Mouse (Mus musculus) liver, embryonic 13.5 days (tissue): Measurements from ENCODE around the gene Foxl2. TPM values are rescaled to one million over a fixed set of nuclear protein-coding genes. Genes with fewer than 3 reads are reported as not detected.
A peak's percentile ranks its signal among the peaks of the same experiment; 100 is the strongest.

Experiments
- ATAC-seq: fragments of 200-750 bp; cut with Nextera tagmentation; 2 replicates; pipeline ENCODE4 v1.8.0; 2017; ENCODE audit warnings: low read depth, mild to moderate bottlenecking, moderate number of reproducible peaks, moderate library complexity
- DNase-seq: peaks from one replicate; pipeline ENCODE4 v3.0.0; 2022
- H3K27ac ChIP-seq: fragments of 300-500 bp; sonication (generic); 2 replicates; pipeline ENCODE4 v1.5.1; 2015; ENCODE audit warnings: moderate library complexity, mild to moderate bottlenecking, inconsistent platforms
- H3K27me3 ChIP-seq: fragments of 300-500 bp; sonication (generic); 2 replicates; pipeline ENCODE4 v1.6.1; 2015; ENCODE audit warnings: mild to moderate bottlenecking, inconsistent platforms
- H3K36me3 ChIP-seq: fragments of 300-500 bp; sonication (generic); 2 replicates; pipeline ENCODE4 v1.6.1; 2015; ENCODE audit warnings: mild to moderate bottlenecking, inconsistent platforms
- H3K4me1 ChIP-seq: fragments of 300-500 bp; sonication (generic); replicated peaks from 2 replicates; pipeline ENCODE4 v1.6.1; 2015; ENCODE audit warnings: inconsistent platforms
- H3K4me2 ChIP-seq: fragments of 300-500 bp; sonication (generic); 2 replicates; pipeline ENCODE4 v1.6.1; 2015; ENCODE audit warnings: inconsistent platforms, mild to moderate bottlenecking, moderate library complexity
- H3K4me3 ChIP-seq: fragments of 300-500 bp; sonication (generic); replicated peaks from 2 replicates; pipeline ENCODE4 v1.5.1; 2015; ENCODE audit warnings: mild to moderate bottlenecking, inconsistent platforms
- H3K9ac ChIP-seq: fragments of 300-500 bp; sonication (generic); 2 replicates; pipeline ENCODE4 v1.6.1; 2015; ENCODE audit warnings: mild to moderate bottlenecking, inconsistent platforms
- H3K9me3 ChIP-seq: fragments of 300-500 bp; sonication (generic); replicated peaks from 2 replicates; pipeline ENCODE4 v1.6.1; 2016; ENCODE audit warnings: inconsistent platforms
- WGBS: fragments of 180-500 bp; shearing (Covaris S2); methylation state at CpG from one replicate; pipeline ENCODE4 v1.1.7; 2015; ENCODE audit not compliant: insufficient replicate concordance; 5-methylcytosine and 5-hydroxymethylcytosine counted together
- polyA plus RNA-seq: library from polyadenylated mRNA; unstranded; fragments of >200 nt; fragmentation: Nextera tagmentation; extraction: Ambion mirVana; gene quantifications from 2 replicates; pipeline ENCODE4 v1.2.1, GENCODE M21; 2015

The Foxl2 gene
- not detected in 2 replicates for polyA plus RNA-seq

DNA sequence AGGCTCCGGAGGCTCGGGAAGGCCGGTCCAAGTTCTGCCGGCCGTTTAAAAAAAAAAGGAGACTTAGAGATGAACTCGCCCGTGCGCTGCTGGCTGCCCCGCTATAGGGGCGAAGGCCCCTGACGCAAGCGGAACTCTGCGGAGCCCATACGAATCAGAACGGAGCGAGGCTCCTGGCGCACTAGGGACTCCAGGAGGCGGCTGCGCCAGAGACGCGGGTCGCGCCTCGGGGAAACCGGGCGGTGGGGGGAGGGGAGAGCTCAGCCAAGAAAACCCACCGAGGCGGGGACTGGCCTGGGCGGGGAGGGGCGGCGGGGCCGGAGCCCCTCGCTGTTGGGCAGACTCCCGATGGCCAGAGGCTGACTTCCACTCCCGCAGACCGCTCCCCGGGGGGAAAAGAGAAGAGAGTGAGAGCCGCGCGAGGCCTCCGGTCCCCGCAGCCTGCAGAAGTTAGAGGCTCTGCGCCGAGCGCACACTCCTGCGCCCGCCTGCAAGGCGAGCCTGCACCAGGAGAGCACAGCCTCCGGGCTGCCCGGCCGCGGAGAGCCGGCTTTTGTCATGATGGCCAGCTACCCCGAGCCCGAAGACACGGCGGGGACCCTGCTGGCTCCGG is at the start of gene Foxl2:
Gene Foxl2, plus strand, starts transcription at position 186 of the 613 bp plus-strand sequence.
- no peak for ATAC-seq

DNA sequence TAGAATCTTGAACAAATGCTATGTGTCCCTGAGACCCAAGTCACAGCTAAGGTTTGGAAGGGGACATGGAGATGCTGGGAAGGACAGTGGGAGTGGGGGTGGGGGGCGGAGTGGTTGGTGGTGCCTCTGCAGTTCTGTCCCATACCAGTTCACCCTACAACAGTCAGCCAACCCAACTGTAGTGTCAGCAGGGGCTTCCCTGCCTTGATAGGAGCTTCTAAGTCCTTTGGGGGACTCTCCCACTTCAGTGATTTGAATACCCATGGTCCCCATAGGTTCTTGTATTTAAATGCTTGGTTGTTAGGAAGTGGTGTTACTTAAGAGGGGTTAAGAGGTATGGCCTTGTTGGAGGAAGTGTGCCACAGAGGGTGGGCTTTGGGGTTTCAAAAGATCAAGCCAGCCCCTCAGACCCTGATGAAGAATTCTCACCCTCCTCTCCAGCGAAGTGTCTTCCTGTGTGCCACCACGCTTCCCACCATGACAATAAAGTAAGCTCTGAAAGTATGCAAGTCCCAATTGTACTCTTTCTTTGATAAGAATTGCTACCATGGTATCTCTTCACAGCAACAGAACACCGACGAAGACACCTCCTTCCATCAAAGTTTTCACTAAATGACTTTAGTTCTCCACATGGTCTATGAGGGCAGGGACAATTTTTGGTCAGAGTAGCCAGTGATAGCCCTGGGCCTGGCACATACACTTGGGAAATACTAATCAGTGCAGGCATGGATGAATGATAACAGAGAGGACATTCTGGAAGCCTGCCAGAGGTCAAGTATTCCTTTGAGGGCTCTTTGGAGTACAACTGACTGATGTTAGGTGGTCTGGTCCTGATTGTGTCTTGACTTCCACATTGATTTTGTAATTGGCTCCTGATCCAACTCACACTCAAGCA is 34.2 kb upstream of the Foxl2 start:
- WGBS: 61% methylated on average over 5 of the region's 5 CpGs
- Histone ChIP-seq H3K4me3 (no peak overlapping the region), H3K36me3 (no peaks in the 10 kb centered on the region), H3K27ac (no peak overlapping the region), H3K27me3 (no peaks in the 10 kb centered on the region), H3K9me3 (no peaks in the 10 kb centered on the region), H3K9ac (no peak overlapping the region), H3K4me2 (no peak overlapping the region), H3K4me1 (no peaks in the 10 kb centered on the region)
- DNase-seq: no peak
- no peak for ATAC-seq

More for the DNA sequence above, at the start of gene Foxl2:
- H3K9me3 ChIP-seq: no peaks in the 10 kb centered on the region
- under 1% methylated on average over 57 of the region's 58 CpGs for WGBS
- no peaks in the 10 kb centered on the region for H3K36me3 ChIP-seq
- no peak within 1 kb of the TSS for H3K9ac ChIP-seq
- peaks cover 100% of the 10 kb centered on the region for H3K27me3 ChIP-seq
- peaks cover 22% of the 10 kb centered on the region for H3K4me1 ChIP-seq
- DNase-seq: no peak
- H3K27ac ChIP-seq: no peak within 1 kb of the TSS
- H3K4me2 ChIP-seq: peak within 1 kb of the TSS; percentile 56
- H3K4me3 ChIP-seq: peak within 1 kb of the TSS; percentile 36

- H3K9ac ChIP-seq: no peak overlapping the region
- ATAC-seq: no peak
- no peaks in the 10 kb centered on the region for H3K4me1 ChIP-seq
- DNase-seq: no peak
- H3K4me3 ChIP-seq: no peak overlapping the region
- H3K27me3 ChIP-seq: no peaks in the 10 kb centered on the region
- H3K4me2 ChIP-seq: no peak overlapping the region
- no peaks in the 10 kb centered on the region for H3K36me3 ChIP-seq
- H3K27ac ChIP-seq: no peak overlapping the region
- H3K9me3 ChIP-seq: no peaks in the 10 kb centered on the region
- WGBS: 40% methylated on average over 6 of the region's 6 CpGs
These were observed 32.0 kb upstream of the Foxl2 start for GRCm38 (mm10) chr9:98923119-98923518.

DNA sequence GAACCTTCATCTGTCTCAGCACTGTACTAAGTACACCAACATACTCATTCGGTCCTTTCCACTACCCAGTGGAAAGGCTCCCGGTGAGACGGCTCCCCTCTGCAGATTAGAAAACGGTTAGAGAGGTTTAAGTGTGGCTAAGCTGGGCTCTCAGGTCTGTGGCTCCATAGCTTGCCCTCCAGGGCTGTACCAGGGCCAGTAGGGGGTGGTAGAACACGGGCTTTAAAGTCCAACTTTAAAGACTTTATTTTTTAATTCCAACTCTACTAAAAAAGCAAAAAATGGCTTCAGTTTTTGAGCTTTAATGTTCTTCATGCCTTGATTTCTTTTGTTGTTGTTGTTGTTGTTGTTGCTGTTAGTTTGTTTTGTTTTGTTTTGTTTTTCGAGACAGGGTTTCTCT is 30.9 kb upstream of the Foxl2 start:
- DNase-seq (no peak), ATAC-seq (no peak)
- H3K4me3 ChIP-seq: no peak overlapping the region
- no peaks in the 10 kb centered on the region for H3K27me3 ChIP-seq
- H3K4me1 ChIP-seq: no peaks in the 10 kb centered on the region
- no peak overlapping the region for H3K9ac ChIP-seq
- H3K27ac ChIP-seq: no peak overlapping the region
- no peak overlapping the region for H3K4me2 ChIP-seq
- no peaks in the 10 kb centered on the region for H3K36me3 ChIP-seq
- no peaks in the 10 kb centered on the region for H3K9me3 ChIP-seq
- WGBS: 34% methylated on average over 6 of the region's 6 CpGs

GRCm38 (mm10) chr9:98929496-98929895 is 25.6 kb upstream of the Foxl2 start:
- Histone ChIP-seq H3K27me3 (no peaks in the 10 kb centered on the region), H3K9ac (no peak overlapping the region), H3K4me1 (no peaks in the 10 kb centered on the region), H3K36me3 (no peaks in the 10 kb centered on the region), H3K27ac (no peak overlapping the region), H3K4me2 (no peak overlapping the region), H3K4me3 (no peak overlapping the region), H3K9me3 (no peaks in the 10 kb centered on the region; the same call in 1 of the 2 replicates)
- ATAC-seq (no peak), DNase-seq (no peak)
- WGBS: 71% methylated on average over 2 of the region's 2 CpGs

GRCm38 (mm10) chr9:98932931-98933330 is 22.2 kb upstream of the Foxl2 start:
- Histone ChIP-seq H3K36me3 (no peaks in the 10 kb centered on the region), H3K4me3 (no peak overlapping the region), H3K9ac (no peak overlapping the region), H3K4me2 (no peak overlapping the region), H3K27ac (no peak overlapping the region), H3K27me3 (peaks cover 17% of the 10 kb centered on the region), H3K4me1 (no peaks in the 10 kb centered on the region), H3K9me3 (no peaks in the 10 kb centered on the region; the same call in 1 of the 2 replicates)
- DNase-seq (no peak), ATAC-seq (no peak)
- WGBS: 33% methylated on average over 6 of the region's 6 CpGs

DNA sequence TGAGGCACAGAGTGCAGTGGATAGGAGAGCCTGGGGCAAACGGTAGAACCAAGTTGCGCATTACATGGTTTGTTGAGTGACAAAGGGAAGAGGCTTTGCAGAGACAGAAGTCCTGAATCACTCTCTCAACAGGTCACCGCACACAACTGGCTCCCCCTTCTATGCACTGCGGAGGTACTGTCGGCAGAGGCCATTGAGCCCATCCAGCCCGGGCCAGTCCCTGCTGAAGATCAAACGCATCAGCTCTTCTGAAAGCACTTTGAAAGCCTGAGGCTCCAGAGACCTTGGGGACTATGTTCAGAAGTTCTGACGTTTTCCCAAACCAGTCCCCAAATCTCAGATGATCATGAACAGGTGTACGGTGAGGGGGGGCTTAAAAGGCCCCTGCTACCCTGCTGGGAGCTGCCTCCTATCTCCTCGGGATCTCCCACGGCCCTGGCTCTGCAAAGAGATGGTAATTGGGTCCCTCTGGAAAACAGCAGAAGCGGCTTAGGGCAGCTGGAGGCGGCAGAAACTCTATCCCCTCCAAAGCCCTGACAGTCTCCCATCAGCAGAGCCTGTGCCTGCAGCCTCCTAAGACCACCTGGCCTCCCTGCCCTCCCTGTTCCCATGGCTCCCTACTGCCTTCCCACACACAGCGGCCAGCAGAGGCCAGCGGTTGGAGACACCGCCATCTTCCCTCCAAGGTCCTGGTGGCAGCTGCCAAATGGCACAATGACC is 19.7 kb upstream of the Foxl2 start:
- no peak for ATAC-seq
- DNase-seq: no peak
- 31% methylated on average over 16 of the region's 16 CpGs for WGBS
- Histone ChIP-seq H3K9me3 (no peaks in the 10 kb centered on the region), H3K36me3 (no peaks in the 10 kb centered on the region), H3K9ac (no peak overlapping the region), H3K4me2 (no peak overlapping the region), H3K27me3 (peaks cover 17% of the 10 kb centered on the region), H3K4me3 (no peak overlapping the region), H3K27ac (no peak overlapping the region), H3K4me1 (no peaks in the 10 kb centered on the region)

DNA sequence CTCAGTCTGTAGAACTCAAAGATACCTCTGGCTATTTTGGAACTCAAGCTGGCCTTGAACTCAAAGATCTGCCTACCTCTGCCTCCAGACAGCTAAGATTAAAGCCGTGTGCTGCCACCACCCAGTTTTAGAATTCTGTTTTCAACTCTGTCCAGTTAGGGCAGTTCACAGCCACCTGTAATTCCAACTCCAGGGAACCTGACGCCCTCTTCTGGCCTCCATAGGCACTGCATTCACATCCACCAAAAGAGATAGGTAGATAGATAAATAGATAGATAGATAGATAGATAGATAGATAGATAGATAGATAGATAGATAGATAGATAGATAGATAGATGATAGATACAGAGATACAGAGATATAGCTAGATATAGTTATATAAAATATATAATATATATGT is 15.8 kb upstream of the Foxl2 start:
- 14% methylated on average over 2 of the region's 2 CpGs for WGBS
- DNase-seq: no peak

DNA sequence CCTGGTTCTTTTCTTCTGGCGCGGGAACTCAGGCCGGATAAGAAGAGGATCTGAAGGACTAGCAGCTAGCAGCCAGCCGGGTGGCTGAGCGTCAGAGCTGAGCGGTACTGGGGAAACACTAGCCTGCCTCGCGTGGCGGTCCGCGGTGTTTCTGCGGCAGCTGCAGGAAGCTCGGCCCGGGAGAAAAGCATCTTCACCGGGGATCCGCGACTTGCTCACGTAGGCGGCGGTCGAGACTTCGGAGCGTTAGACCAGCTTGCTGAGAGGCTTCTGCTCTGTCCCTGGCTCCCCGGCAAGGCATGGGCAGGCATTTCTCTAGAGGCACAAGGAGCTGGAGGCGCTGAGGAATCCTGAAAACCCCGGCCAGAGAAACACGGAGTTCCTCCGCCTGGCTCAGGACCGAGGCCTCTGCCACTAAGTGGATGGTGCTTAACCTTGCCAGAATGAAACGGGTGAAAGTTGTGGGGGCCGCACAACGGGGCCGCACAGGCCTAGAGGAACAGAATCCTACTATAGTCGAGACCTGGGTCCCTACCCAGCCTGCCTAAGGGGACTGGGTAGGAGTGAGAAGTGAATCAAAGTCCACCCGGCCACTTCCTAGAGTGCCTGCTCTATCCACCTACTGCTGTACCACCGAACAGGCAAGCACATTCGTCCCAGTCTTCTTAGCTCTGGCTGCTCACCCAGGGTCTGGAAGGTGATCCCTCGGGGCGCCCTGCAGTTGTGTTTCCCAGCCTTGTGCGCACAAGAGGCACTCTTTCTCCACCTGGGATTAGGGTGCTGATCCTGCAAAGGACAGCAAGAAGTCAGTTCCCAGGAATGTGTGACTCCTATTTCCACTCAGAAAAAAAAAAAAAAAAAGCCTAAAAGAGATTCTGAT is 2.7 kb upstream of the Foxl2 start:
- DNase-seq: no peak
- Histone ChIP-seq H3K36me3 (no peaks in the 10 kb centered on the region), H3K4me1 (peaks cover 22% of the 10 kb centered on the region), H3K4me2 (no peak overlapping the region), H3K4me3 (no peak overlapping the region), H3K9me3 (no peaks in the 10 kb centered on the region), H3K9ac (no peak overlapping the region), H3K27me3 (peaks cover 86% of the 10 kb centered on the region), H3K27ac (no peak overlapping the region)
- 2% methylated on average over 40 of the region's 40 CpGs for WGBS
- ATAC-seq: no peak

More for the DNA sequence above, 15.8 kb upstream of the Foxl2 start:
- no peak for ATAC-seq
- Histone ChIP-seq H3K4me2 (no peak overlapping the region), H3K27me3 (peaks cover 17% of the 10 kb centered on the region), H3K4me1 (no peaks in the 10 kb centered on the region), H3K9ac (no peak overlapping the region), H3K27ac (no peak overlapping the region), H3K9me3 (no peaks in the 10 kb centered on the region), H3K36me3 (no peaks in the 10 kb centered on the region), H3K4me3 (no peak overlapping the region)

DNA sequence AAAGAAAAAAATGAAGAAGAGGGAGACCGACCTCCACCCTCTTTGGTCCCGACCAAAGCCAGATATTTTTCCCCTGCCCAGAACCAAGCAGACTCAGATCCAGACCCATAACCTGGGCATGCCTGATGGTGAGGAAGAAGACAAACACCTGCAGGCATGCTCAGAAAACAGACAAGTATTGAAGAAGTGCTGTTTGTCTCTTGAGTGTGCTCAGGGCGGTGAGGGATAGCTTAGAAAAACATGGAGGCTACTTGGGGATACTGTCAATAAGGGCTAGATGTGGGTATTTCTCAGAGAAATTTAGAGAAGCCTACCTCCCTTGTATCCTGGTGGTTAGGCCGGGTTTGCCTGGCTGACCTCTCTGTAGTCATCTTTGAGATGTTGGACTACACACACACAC is 1.8 kb upstream of the Foxl2 start:
- H3K4me3 ChIP-seq: no peak overlapping the region
- 7% methylated on average over 4 of the region's 4 CpGs for WGBS
- no peak for ATAC-seq

More for the DNA sequence above, 1.8 kb upstream of the Foxl2 start:
- Histone ChIP-seq H3K9ac (no peak overlapping the region), H3K9me3 (no peaks in the 10 kb centered on the region), H3K27ac (no peak overlapping the region), H3K4me2 (no peak overlapping the region), H3K27me3 (peaks cover 94% of the 10 kb centered on the region), H3K4me1 (peaks cover 22% of the 10 kb centered on the region), H3K36me3 (no peaks in the 10 kb centered on the region)
- no peak for DNase-seq
